Mouse (Mus musculus) heart, adult 9 months (tissue): ENCODE measurements around the gene Ankrd6.
A peak's percentile ranks its signal among the peaks of the same experiment; 100 is the strongest.

Source experiments
- DNase-seq, 2 experiments: peaks; one replicate each; pipeline ENCODE4 v3.0.0; 2022; ENCODE audit warnings: low spot score in 2 of 2

Ankrd6 gene

DNA sequence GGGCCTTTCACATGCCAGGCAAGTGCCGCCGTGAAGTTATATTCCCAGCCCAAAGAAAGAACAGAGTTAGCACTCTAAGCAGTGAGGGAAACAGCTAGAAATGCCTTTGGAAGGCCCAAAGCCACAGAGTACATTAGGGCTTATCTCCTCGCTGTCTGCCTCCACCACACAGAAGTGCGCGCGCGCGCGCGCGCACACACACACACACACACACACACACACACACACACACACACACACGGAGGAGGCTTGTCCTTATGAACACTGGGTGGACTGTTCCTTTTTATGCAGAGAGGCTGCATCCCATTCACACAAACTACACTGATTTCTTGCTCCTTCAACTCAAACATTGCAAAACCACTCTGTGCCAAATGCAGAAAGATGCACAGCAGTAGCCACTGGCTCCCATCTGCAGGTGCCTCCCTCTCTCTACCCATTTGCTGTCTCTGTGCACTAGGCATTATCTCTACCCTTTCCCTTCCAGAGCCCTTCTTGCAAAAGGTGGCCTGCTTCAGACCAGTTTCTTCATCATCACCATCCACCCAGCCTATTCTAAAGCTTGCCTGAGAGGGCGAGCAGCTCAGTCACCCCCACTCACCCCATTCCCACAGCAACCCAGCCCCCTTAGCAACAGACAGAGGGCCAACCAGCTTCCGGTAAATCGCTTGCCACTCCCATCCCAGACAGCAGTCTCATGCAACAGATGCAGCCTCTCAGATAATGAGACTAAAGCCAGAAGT, 88.5 kb downstream of the Ankrd6 start:
- DNase-seq, result no peak

DNA sequence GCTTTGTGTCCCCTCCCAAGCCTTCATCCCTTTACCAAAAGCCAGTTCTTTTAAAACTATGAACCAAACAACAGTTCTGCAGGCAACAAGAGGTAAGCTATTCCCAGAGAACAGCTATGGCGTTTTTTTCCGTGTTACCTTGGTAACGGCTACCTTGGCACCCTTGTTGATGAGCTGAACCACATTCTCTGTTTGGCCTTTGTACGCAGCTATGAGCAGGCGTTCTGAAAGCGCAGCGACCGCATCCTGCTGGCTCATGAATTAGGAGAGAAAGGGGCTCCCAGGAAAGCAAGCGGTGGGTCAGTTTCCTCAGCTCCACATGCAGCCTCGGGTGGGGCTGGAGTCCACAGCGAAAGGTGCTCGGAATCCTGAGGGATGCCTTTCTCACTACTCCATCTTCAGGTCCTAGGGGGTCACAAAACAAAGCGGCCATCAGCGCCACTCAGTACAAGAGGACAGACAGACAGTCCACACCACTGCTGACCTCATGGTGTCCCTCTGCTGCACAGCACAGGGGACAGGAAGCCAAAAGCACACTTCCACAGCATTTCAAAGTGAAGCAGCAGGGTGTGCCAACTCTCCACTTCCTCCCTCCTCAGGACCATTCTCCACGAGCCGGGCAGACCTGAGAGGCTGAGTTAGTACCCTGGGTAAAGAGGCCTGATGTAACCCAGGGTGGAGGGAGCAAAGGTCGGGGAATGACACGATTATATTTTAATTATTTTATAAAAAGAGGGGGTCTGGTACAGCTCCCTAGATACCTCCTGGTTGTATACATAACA, 90.3 kb downstream of the Ankrd6 start:
- DNase-seq, result no peak

DNA sequence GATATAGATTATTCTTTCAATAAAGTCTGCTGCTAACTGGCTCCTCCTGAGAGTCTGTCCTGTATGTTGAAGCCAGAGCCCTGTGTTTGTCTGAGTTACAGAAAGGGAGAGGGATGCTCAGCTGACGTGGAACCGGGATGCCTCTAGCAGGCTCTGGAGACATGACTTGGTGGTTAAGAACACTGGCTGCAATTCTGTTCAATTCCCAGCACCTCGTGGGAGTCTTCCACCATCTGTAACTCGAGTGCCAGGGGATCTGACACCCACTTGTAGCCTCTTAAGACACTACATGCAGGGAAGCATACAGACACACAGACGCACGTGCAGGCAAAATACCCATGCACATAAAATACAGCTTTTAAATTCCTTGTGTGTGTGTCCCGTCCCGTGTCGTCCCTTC, 95.1 kb downstream of the Ankrd6 start:
- DNase-seq, result no peak

DNA sequence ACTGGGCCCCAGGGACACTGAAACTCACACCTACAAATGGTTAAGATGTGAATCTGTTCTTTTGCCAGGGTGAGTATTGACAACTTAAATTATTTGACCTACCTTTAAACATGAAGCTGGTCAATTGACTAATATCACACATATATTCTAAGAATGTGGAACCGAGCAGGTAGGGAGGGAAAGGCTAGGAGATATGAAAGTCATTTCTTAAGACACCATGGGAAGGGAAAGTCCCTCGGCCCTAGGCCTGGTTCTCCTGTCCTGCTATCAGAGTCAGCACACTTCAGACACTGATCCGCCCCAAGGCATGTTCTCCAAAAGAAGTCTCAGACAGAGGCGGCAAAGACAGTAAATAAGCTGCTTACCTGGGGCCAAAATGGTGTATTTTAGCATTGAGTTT, 95.7 kb downstream of the Ankrd6 start:
- DNase-seq, result no peak

DNA sequence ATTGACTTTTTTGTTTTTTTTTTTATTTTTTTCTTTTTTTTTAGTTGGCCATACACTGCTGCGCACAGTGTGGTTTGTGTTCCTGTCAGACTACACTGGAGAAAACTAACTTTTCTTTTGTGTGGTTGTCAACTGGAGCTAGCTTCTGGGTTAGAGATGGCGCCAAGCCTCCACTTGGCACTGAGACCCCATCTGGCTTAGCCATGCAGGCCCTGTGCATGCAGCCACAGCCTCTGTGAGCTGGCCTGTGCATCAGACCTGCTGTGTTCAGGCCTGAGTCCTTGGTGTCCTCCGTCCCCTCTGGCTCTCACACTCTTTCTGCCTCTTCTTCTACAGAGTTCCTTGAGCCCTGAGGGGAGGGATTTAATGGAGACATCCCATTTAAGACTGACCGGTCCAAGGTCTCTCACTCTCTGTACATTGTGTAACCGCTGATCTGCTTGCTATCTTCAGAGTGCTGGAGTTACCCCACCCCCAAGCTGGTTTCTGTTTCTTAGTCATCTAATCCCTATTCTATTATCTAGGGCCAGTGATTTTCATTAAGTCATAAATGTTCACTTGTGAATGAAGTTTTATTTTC, 96.9 kb downstream of the Ankrd6 start:
- DNase-seq, result no peak

DNA sequence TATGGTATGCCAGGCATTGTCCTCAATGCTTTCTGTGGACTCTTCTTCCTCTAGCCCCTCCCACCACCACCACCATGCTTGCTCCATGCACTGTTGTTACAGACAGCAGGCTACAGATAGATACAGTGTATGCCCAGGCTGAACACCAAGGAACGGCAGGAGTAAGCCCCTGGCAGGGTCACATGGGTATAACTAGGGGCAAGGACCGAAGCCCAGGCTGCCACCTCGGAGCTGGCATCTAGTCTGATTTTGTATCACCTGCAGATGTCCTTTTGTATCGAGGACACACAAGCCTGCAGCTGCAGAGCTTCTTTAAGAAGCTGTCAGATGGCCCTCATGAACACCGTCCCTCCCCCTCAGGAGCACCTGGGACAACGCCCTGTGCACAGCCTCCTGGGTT, 97.8 kb downstream of the Ankrd6 start:
- DNase-seq, result no peak

DNA sequence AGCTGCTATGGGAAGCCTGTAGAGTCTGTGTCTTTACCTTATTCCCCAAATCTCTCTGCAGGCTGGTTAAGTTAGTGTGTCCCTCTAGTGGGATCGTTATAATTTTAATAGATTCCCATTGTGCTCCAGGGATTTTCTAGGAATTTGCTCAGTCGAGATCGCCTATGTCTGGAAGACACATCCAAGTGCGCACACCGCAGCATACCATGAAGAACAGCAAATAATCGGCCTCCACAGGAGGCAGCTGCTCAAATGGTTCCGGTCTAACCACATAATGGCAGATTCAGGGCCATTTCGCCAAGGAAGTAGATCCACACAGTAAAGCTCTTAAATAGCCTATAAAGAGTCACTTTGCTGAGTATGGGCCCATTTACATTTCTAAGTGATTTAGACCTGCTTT, 98.3 kb downstream of the Ankrd6 start:
- no peak for DNase-seq

DNA sequence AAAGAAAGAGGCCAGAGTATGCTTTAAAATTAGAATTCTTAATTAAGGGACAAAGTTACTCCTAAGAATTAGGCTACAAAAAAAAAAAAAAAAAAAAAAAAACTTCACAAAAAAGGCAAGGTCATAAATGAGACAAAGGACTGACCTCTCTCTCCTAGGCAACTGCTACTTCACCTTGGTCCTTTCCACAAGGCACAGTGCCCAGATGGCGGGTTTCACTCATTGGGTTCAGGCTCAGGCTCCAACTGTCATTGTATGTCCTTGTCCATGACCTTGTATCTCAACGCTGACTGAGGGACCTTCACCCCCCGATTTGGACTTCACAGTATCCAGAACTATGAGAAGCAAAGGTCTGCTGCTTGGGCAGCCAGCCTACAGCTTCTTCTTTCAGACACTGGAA, 112.2 kb downstream of the Ankrd6 start:
- no peak for DNase-seq

DNA sequence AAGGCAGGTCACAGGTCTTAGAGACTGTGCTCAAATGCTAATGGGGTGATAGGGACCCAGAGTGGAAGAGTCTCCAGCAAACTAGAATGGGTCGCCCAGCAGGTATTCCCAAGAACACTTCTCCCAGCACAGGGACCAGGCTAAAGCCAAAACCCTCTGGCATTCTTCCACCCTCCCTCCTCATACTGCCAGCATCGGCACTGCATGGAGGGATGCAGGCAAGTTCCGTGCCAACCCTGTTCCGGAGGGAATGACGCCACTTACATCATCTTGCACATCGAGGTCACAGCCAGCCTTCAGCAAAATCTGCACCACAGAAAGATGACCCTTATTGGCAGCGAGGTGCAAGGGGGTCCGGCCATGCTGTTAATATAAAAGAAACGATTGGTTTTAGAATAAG, 114.6 kb downstream of the Ankrd6 start:
- no peak for DNase-seq

DNA sequence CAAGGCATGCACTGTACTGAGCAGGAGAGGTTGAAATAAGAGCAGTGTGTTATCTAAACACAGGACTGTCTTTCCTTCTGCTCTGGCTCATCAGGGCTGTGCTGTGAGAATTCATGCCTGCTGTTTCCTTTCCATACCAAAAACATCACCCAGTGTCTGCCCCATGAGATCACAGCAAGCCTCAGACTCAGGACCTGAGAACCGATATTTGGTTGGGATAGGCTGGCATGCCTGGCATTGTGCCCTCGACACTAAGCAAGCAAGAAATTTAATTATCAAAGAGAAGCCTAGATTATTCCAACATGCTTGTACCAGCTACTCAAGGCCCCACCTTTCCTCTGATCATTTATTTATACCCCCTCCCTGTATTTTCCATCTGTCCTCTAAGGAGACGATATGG, 116.1 kb downstream of the Ankrd6 start:
- no peak for DNase-seq

DNA sequence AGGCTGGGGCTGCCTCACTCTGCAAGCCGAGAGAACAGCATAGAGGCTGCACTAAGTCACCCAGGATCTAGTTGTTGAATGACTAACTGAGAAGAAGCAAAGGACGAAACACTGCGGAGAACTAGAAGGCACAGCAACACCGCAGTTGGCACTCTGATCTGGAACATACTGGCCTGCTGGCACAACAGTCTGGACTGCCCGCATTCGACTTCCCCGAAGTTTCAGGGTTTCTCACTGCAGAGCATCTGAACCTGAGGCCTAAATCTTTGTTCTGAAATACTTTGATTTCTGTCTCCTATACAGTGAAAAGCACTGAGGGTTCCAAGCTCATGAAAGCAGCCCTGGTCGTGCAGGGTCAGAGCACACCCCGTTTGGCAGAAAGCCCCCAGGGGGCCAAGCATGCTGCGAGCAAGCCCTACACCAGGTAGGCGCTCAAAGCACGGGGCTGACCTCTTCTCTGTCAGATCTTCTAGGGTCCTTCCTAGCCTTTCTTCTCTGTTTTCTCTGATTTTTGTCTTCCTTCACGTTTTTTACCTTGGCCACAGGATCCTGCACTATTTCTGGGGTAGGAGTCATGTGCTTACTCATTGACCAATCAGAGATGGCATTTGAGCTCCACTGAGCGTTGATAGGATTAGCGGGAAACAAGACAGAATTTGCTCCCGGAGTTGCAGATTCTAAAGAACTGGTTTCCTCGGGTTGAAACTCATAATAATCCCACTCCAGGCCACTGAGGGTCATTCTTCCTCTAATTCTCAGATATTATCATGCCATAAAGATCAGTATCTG, 117.0 kb downstream of the Ankrd6 start:
- DNase-seq, result peak in 1 of 2 experiments; percentile 5

DNA sequence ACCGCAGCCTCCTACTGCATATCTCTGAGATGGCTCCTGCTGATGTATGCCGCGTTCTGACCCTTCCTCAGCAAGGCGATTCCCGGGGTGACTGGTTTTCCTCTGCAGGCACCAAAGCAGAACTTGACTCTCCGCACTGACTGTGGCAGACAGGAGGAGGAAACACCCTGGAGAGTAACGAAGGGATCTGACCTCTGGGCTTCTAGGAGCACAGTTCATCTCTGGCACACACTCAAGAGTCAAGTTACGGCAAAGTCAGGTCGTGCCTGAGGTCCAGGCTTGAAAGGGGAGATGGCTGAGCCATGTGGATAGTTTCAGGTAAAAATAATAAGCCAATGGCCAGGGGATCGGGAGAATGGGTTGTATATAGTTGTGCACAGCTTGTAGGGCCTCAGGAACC, 121.3 kb downstream of the Ankrd6 start:
- DNase-seq, result no peak

DNA sequence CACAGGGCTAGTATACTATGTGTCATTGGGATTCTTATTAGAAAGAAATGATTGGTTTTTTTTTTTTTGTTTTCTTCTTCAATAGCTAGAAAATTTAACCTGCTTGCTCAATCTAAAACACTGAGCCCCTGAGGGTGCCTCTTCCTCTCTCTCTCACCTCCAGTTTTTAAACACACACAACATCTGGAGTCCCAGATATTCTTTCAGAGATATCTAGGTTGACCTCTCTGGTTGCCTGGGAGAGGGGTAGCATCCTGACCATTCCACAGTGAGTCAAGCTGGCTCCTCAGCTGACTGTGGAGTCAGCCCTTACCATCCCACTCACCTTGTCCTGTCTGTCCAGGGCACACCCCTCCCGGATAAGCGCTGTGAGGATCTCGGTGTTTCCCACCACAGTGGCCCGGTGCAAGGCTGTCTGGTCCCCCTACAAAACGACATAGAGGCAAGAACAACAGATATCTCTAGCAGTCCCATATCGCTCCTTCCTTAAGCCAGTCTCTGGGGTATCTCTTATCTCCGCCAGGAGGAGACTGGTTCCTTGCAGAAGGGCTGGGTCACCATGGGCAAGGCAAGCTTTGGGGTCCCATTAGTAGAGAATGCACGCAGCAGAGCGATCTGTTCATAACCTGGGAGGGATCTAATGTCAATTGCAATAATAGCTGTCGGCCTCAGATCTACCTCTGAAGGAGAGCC, 122.1 kb downstream of the Ankrd6 start:
- DNase-seq, result no peak

DNA sequence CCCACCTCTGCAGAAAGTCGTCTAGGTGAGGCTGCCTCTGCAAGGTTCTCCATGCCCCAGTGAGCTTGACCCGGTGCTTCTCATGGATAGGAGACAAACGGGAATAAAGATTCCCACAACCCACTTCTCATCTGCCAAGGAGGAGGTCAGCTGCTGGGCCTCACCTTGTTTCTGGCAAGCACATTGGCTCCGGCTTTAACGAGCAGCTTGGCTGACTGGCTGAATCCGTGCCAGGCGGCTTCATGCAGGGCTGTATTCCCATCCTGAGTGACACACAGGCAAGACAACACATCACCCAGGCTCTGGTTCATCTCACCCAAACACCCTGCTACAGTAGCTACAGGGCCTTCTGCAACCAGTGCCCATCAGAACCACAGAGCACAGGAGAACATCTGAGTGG, 123.7 kb downstream of the Ankrd6 start:
- peak; percentile 15 to 27 for DNase-seq

DNA sequence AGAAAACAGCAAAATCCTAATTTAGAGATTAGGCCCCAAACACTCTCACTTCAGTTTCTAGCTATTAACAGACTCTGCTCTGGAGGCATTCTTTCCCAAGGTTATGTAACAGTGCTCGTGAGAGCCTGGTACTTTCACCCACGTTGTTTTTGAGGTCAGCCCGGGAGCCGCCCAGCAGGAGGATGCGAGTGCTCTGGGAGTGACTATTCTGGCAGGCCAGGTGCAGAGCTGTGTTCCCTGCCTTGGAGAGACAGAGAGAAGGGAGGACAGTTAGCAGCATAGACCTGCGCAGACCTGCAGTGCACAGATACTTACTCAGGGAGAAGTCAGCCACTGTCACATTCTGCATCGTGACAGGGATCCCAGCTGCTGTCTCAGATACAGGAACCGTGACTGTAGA, 126.4 kb downstream of the Ankrd6 start:
- no peak for DNase-seq

DNA sequence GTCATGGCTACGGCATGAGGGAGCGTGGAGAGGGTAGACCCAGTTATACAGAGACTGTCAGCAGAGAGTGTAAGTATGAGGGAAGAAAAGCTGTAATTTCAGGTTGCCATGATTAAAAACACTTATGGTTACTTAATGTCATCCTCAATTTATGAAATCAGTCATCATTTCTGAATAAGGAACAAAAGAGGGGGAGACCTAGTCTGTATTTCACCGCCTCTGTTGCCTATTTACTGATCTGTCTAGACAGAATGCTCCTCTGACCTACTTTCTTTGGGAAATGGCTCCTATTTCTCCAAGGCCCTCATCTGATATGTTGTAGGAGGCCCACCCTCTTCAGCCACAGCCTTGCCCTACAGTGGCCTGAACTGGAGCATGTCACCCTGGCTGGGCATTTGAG, 130.0 kb downstream of the Ankrd6 start:
- DNase-seq, result no peak

DNA sequence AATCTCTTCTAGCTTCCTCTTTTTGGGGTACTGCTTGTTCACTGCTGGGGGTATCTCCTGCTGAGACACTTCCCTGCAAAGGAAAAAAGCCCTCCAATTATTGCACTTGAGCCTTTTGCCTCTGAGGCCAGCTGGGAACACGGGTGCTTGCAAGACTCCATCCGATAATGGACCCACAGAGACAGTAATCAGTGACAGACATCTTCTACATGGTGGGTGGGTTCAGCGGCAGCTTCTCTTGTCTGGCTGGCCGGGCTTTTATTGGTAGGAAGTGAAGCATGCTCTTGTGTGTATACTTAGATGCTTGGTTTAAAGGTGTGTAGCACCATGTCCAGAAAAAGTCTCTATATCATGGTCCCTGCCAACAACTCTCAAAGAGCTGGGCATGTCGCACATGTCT, 133.2 kb downstream of the Ankrd6 start:
- DNase-seq, result no peak

DNA sequence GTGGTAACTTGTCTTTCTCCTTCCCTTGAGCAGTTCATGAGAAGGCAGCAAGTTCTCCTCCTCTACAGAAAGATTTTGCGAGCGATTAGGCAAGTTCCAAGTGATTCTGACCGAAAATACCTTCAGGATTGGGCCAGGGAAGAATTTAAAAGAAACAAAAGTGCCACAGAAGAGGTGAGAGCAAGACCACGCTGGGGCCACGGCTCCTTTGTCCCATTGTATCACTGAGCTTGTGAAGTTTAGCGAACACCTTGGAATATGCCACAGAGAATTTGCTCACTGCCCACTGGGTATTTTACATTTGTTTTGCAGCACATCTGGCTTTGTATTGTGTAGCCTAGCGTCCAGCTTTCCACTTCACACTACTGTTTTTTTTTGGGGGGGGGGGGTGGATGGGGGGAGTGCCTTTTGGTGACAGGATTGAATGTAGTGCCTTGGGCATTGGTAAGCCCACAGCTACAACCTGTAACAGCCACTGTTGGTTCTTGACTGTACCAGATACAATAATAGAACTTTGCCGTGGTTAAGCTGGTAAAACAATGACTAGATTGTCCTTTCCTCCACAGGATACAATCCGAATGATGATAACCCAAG, 150.0 kb downstream of the Ankrd6 start:
- no peak for DNase-seq

DNA sequence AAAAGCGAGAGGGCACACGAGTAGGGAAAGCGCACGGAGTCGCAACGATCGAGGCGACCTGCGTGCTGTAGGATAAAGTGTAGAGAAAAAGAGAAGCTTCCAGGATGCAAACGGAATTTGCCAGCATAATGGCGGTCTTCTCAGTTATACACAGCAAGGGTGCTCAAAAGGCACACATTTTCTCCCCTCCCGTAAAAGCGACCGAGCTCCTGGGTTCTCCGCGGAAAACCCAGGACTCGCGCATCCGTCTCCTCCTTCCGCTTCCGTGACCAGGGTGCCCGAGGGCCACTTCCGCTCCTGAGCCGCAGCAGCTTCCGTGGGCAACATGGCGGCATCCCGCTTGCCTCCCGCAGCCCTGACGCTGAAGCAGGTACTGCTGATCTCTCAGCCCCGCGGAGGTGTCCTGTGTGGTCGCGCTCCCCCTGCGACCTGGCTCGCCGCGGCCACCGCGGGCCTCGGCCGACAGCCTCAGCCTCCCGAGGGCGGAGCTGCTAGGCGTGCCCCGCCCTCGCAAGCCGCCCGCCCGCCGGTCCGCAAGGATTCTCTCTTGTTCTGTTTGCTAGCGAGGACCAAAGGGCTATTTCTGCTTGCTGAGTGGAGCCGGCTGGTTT, 150.6 kb downstream of the Ankrd6 start, which contains the start of gene Lyrm2:
Lyrm2 (plus strand) TSS at position 288 of the 611 bp plus-strand sequence.
- DNase-seq, result peak; percentile 77 to 78

DNA sequence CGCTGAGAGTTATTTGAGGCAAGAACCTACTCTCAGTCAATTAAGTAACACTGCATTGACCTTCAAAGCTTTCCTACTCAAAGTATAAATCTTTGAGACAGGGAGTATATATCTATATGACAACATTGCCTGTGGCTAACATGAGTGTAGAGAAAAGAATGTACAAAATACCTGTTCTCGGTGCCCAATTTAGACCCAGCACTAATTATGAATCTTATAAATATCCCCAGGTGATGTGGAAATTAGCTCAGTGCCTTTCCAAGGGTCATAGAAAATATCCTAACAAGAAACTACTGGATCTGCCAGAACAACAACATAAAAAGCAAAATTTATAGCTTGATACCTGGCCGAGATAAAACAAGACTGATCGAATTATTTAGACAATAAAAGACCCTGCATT, 151.7 kb downstream of the Ankrd6 start:
- DNase-seq, result no peak

DNA sequence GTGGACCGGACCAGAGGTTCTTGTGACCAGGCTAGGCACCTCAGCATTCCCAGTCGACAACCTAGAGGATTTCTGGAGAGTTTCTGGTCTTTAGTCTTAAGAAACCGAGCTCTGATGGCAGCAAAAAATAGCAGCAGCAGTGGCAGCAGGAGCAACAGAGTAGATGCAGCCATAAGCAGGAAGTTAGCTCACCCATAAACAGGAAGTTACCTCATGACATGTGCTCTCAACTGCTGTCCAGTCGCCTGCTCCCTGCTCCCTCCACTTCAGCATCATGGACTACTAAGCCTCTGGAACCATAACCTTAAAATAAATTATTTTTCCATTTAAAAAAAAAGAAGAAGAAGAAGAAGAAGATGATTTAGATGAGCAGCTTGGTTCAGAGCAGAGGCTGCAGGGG, 161.6 kb downstream of the Ankrd6 start:
- no peak for DNase-seq
